Mouse (Mus musculus) CH12.LX (cell line): Measurements from ENCODE around the gene Srgap3. TPM values are rescaled to one million over a fixed set of nuclear protein-coding genes. Genes with fewer than 3 reads are reported as not detected.

Experiments used
- DNase-seq: peaks from one replicate; pipeline ENCODE4 v3.0.0-alpha.2; 2013; ENCODE audit errors: extremely low read depth
- H3K27ac ChIP-seq: 2 replicates; pipeline ENCODE4 v1.5.1; 2012; ENCODE audit warnings: low read depth, mild to moderate bottlenecking, control low read depth, moderate library complexity; ENCODE audit not compliant: insufficient read depth
- H3K27me3 ChIP-seq: replicated peaks from 2 replicates; pipeline ENCODE3; 2012; ENCODE audit warnings: inconsistent platforms
- H3K36me3 ChIP-seq, 2 experiments: replicated peaks in 1 of 2; 2 replicates each; pipeline versions ENCODE3 to v1.6.1; 2012; ENCODE audit warnings: inconsistent platforms in 1 of 2, low read length in 1 of 2, mild to moderate bottlenecking in 1 of 2, mixed read lengths in 1 of 2, moderate library complexity in 1 of 2; ENCODE audit not compliant: control insufficient read depth in 1 of 2, insufficient read depth in 1 of 2
- H3K4me1 ChIP-seq, 2 experiments: 2 replicates each; pipeline ENCODE4 v1.6.1; 2012; ENCODE audit warnings: inconsistent platforms in 1 of 2, moderate library complexity in 1 of 2; ENCODE audit not compliant: insufficient read depth in 2 of 2, control insufficient read depth in 1 of 2
- H3K4me2 ChIP-seq: 2 replicates; pipeline ENCODE4 v1.6.1; 2012; ENCODE audit warnings: low read depth, mild to moderate bottlenecking, control low read depth; ENCODE audit not compliant: poor library complexity, insufficient read depth, severe bottlenecking
- H3K4me3 ChIP-seq, 3 experiments: fragments of 150-350 bp in 1 of 3; sonication (generic) in 1 of 3; replicated peaks in 1 of 3; 2 replicates each; pipeline versions ENCODE3 to v1.5.1; 2011 to 2012; ENCODE audit warnings: low read depth in 2 of 3, low read length in 2 of 3, mild to moderate bottlenecking in 2 of 3, moderate library complexity in 2 of 3, control low read depth in 1 of 3, improper control_type of control experiment in 1 of 3, inconsistent platforms in 1 of 3, mixed read lengths in 1 of 3; ENCODE audit not compliant: poor library complexity in 1 of 3
- H3K79me2 ChIP-seq: replicated peaks from 2 replicates; pipeline ENCODE4 v1.6.1; 2012; ENCODE audit warnings: mild to moderate bottlenecking, moderate library complexity; ENCODE audit not compliant: control insufficient read depth, poor library complexity, insufficient read depth, severe bottlenecking; ENCODE audit errors: extremely low read depth
- H3K9ac ChIP-seq: 2 replicates; pipeline ENCODE4 v1.6.1; 2012; ENCODE audit warnings: low read depth, mild to moderate bottlenecking, control low read depth, moderate library complexity; ENCODE audit not compliant: insufficient read depth
- H3K9me3 ChIP-seq: replicated peaks from 2 replicates; pipeline ENCODE3; 2012; ENCODE audit warnings: low read length, inconsistent platforms, mixed read lengths
- BHLHE40 ChIP-seq: IDR thresholded peaks from 2 replicates; pipeline ENCODE4 v1.6.1; 2011; ENCODE audit warnings: mild to moderate bottlenecking, low read depth, low read length, improper control_type of control experiment
- CHD2 ChIP-seq: IDR thresholded peaks from 2 replicates; pipeline ENCODE4 v1.6.1; 2011; ENCODE audit warnings: low read length, improper control_type of control experiment
- CTCF ChIP-seq, 2 experiments: IDR thresholded peaks in 1 of 2; conservative IDR thresholded peaks in 1 of 2; 2 replicates each; pipeline ENCODE4 v1.5.1; 2011 to 2012; ENCODE audit warnings: low read depth in 2 of 2, low read length in 2 of 2, improper control_type of control experiment in 1 of 2, inconsistent platforms in 1 of 2, mild to moderate bottlenecking in 1 of 2, moderate library complexity in 1 of 2
- E2F4 ChIP-seq: IDR thresholded peaks from 2 replicates; pipeline ENCODE4 v1.6.1; 2011; ENCODE audit warnings: low read depth, low read length, improper control_type of control experiment; ENCODE audit not compliant: insufficient replicate concordance
- EP300 ChIP-seq: IDR thresholded peaks from 2 replicates; pipeline ENCODE4 v1.6.1; 2011; ENCODE audit warnings: low read length, improper control_type of control experiment
- ETS1 ChIP-seq: conservative IDR thresholded peaks from 2 replicates; pipeline ENCODE4 v1.6.1; 2012; ENCODE audit warnings: low read depth, mild to moderate bottlenecking, inconsistent platforms, low read length, improper control_type of control experiment, moderate library complexity
- HCFC1 ChIP-seq: IDR thresholded peaks from 2 replicates; pipeline ENCODE4 v1.6.1; 2012; ENCODE audit warnings: low read depth, mild to moderate bottlenecking, inconsistent platforms, low read length, improper control_type of control experiment
- JUN ChIP-seq: IDR thresholded peaks from 2 replicates; pipeline ENCODE4 v1.6.1; 2011; ENCODE audit warnings: low read depth, mild to moderate bottlenecking, low read length, improper control_type of control experiment, moderate library complexity; ENCODE audit not compliant: insufficient read depth
- JUND ChIP-seq: conservative IDR thresholded peaks from 2 replicates; pipeline ENCODE4 v1.6.1; 2011; ENCODE audit warnings: low read depth, low read length, improper control_type of control experiment
- MXI1 ChIP-seq: IDR thresholded peaks from 2 replicates; pipeline ENCODE4 v1.6.1; 2011; ENCODE audit warnings: mild to moderate bottlenecking, low read depth, low read length, improper control_type of control experiment
- MYC ChIP-seq: IDR thresholded peaks from 2 replicates; pipeline ENCODE4 v1.6.1; 2011; ENCODE audit warnings: low read depth, mild to moderate bottlenecking, improper control_type of control experiment, low read length
- NRF1 ChIP-seq: IDR thresholded peaks from 2 replicates; pipeline ENCODE4 v1.6.1; 2014; ENCODE audit warnings: low read depth, mild to moderate bottlenecking, inconsistent platforms, low read length, improper control_type of control experiment, moderate library complexity
- PAX5 ChIP-seq: IDR thresholded peaks from 2 replicates; pipeline ENCODE4 v1.6.1; 2012; ENCODE audit warnings: low read length, inconsistent platforms, mixed read lengths
- POLR2AphosphoS2 ChIP-seq: IDR thresholded peaks from 2 replicates; pipeline ENCODE4 v1.6.1; 2011; ENCODE audit warnings: low read depth, low read length, improper control_type of control experiment
- RAD21 ChIP-seq: IDR thresholded peaks from 2 replicates; pipeline ENCODE4 v1.6.1; 2011; ENCODE audit warnings: low read depth, mild to moderate bottlenecking, low read length, improper control_type of control experiment, moderate library complexity
- RCOR1 ChIP-seq: conservative IDR thresholded peaks from 2 replicates; pipeline ENCODE4 v1.6.1; 2012; ENCODE audit warnings: low read depth, mild to moderate bottlenecking, inconsistent platforms, low read length, improper control_type of control experiment
- SIN3A ChIP-seq: IDR thresholded peaks from 2 replicates; pipeline ENCODE4 v1.6.1; 2012; ENCODE audit warnings: low read length, improper control_type of control experiment, inconsistent platforms
- UBTF ChIP-seq: IDR thresholded peaks from 2 replicates; pipeline ENCODE4 v1.6.1; 2012; ENCODE audit warnings: low read depth, mild to moderate bottlenecking, inconsistent platforms, low read length, improper control_type of control experiment, moderate library complexity
- USF1 ChIP-seq: IDR thresholded peaks from 2 replicates; pipeline ENCODE4 v1.6.1; 2014; ENCODE audit warnings: low read depth, mild to moderate bottlenecking, inconsistent platforms, low read length, improper control_type of control experiment
- USF2 ChIP-seq: conservative IDR thresholded peaks from 2 replicates; pipeline ENCODE4 v1.6.1; 2011; ENCODE audit warnings: low read depth, low read length, improper control_type of control experiment
- ZC3H11A ChIP-seq: IDR thresholded peaks from 2 replicates; pipeline ENCODE4 v1.6.1; 2012; ENCODE audit warnings: low read depth, mild to moderate bottlenecking, inconsistent platforms, low read length, improper control_type of control experiment
- ZMIZ1 ChIP-seq: IDR thresholded peaks from 2 replicates; pipeline ENCODE4 v1.6.1; 2012; ENCODE audit warnings: low read depth, mild to moderate bottlenecking, inconsistent platforms, low read length, improper control_type of control experiment
- dilution Hi-C: fragments of 300-500 bp; cut with MboI; formaldehyde crosslinking; loops from 2 replicates; pipeline ENCODE4 v1.14.3; 2020; ENCODE audit warnings: low sequenced_read_pairs; ENCODE audit not compliant: extremely low pct_unique_long_range_greater_than_20kb, extremely low pct_ligation_motif_present
- in situ Hi-C: fragments of 300-500 bp; cut with MboI; formaldehyde crosslinking; loops from 3 replicates; pipeline ENCODE4 v1.14.3; 2019; ENCODE audit warnings: low sequenced_read_pairs, low pct_ligation_motif_present, low pct_unique_long_range_greater_than_20kb, mixed read lengths
- polyA plus RNA-seq: library from polyadenylated mRNA; unstranded; fragments of >175 nt; gene quantifications from 2 replicates; pipeline ENCODE4 v1.2.1, GENCODE M21; 2012; ENCODE audit warnings: low read depth; ENCODE audit not compliant: insufficient read length
- total RNA-seq, 2 experiments: library from RNA; depleted of rRNA; stranded (reverse); fragments of 300-350 nt in 1 of 2; fragments of >200 nt in 1 of 2; gene quantifications; 2 replicates each; pipeline ENCODE4 v1.2.3; 2012 to 2014

Gene Srgap3
- total and polyA plus RNA-seq, 3 experiments, result 1.5 to 4.5 (median 2.1) TPM

- DNase-seq, result no peak
- no peaks in the 10 kb centered on the region for H3K9me3 ChIP-seq
- no peaks in the 10 kb centered on the region for H3K36me3 ChIP-seq
- H3K9ac ChIP-seq, result no peak overlapping the region
- dilution Hi-C loops, result no loop called here
- H3K27me3 ChIP-seq, result no peaks in the 10 kb centered on the region
- 0 out of 4 replicates have a peak, but pooled peaks cover 0 to 4% of the 10 kb centered on the region in 2 experiments for H3K4me1 ChIP-seq
- no peak for TF ChIP-seq USF1
- in situ Hi-C loops, result no loop called here
- no peak overlapping the region for H3K27ac ChIP-seq
- H3K4me3 ChIP-seq, result no peak overlapping the region
- no peaks in the 10 kb centered on the region for H3K79me2 ChIP-seq
- no peak overlapping the region for H3K4me2 ChIP-seq
Measured at GRCm38 (mm10) chr6:112972127-112972526, 25.1 kb upstream of the Srgap3 start.

DNA sequence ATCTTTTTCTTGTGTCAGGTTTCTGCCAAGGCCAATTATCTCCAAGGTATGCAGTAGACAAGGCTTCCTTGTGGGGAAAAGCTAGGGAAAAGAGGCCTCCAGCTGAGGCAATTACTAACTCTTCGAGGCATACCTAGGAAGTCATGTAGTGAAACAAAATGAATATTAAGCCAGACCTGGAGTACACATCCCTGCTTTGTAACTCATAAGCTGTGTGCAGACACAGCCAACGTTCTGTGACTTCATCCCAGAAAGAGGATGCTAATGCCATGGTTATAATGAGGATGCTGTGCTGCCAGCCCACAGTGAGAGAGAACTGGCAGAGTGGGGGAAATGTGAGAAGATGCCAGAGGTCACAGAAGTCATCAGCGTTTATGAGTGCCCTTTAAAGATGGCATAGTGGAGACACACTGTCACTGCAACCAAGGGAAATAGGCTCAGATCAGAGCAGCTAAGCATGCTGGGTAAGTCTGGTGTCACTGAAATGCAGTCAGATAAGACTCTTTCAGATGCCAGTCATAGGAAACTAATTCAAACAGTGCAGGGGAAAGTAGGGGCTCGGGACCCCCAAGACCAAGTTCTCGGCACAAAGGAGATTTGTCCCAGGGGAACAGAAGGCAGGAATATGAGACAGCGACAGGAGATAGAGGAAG is 24.2 kb upstream of the Srgap3 start:
- Histone ChIP-seq H3K27ac (no peak overlapping the region), H3K4me3 (no peak overlapping the region), H3K27me3 (no peaks in the 10 kb centered on the region), H3K4me1 (0 out of 4 replicates have a peak, but pooled peaks cover 0 to 4% of the 10 kb centered on the region in 2 experiments), H3K9me3 (no peaks in the 10 kb centered on the region), H3K36me3 (no peaks in the 10 kb centered on the region), H3K79me2 (no peaks in the 10 kb centered on the region), H3K4me2 (no peak overlapping the region), H3K9ac (no peak overlapping the region)
- TF ChIP-seq CTCF (conservative IDR thresholded peaks at IDR 0.05 in 1 of 2, IDR thresholded peaks at IDR 0.05 in 1 of 2; ENCODE audit: low read depth in 2 of 2, low read length in 2 of 2) (peak in 1 of 2 experiments; percentile 29; a peak in 2 of 4 replicates), USF2 (no peak)
- DNase-seq, result no peak
- in situ Hi-C loops, result no loop called here
- dilution Hi-C loops, result no loop called here

DNA sequence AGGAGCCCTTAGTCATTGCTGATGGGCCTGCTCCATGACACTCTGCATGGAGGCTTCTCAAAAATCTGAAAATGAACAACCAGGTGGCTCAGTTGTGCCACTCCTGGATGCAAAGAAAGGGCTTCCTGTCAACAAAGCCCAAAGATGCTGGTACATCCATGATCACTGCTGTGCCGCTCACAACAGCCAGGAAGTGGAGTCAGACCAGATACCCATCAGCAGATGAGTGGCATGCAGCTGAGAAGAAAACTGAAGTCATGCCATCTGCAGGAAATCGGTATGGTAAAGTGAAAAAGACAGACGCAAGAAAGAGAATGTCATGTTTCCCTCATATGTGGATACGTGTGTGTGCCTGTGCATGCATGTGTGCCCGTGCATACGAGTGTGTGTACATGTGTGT is 20.3 kb upstream of the Srgap3 start:
- Histone ChIP-seq H3K4me1 (0 out of 4 replicates have a peak, but pooled peaks cover 0 to 4% of the 10 kb centered on the region in 2 experiments), H3K79me2 (no peaks in the 10 kb centered on the region), H3K36me3 (no peaks in the 10 kb centered on the region), H3K9me3 (no peaks in the 10 kb centered on the region), H3K27me3 (no peaks in the 10 kb centered on the region), H3K27ac (no peak overlapping the region), H3K9ac (no peak overlapping the region), H3K4me2 (no peak overlapping the region), H3K4me3 (no peak overlapping the region)
- in situ Hi-C loops (no loop called here), dilution Hi-C loops (no loop called here)
- no peak for TF ChIP-seq BHLHE40
- TF ChIP-seq ETS1, result no peak
- no peak for TF ChIP-seq NRF1
- no peak for TF ChIP-seq EP300
- no peak for TF ChIP-seq RCOR1
- TF ChIP-seq POLR2AphosphoS2, result no peak
- TF ChIP-seq E2F4, result no peak
- TF ChIP-seq ZMIZ1, result no peak
- TF ChIP-seq MXI1, result no peak
- no peak for TF ChIP-seq HCFC1
- no peak for TF ChIP-seq ZC3H11A
- no peak for TF ChIP-seq CHD2
- no peak for TF ChIP-seq UBTF
- TF ChIP-seq MYC, result no peak
- TF ChIP-seq PAX5, result no peak
- TF ChIP-seq JUND, result no peak
- no peak for TF ChIP-seq JUN
- no peak for TF ChIP-seq RAD21
- no peak for TF ChIP-seq SIN3A
- no peak for DNase-seq
